Mouse (Mus musculus): ENCODE results near the gene Ankrd44.

GRCm38 (mm10) chr1:54847238-54847637 lies 78.9 kb downstream of the Ankrd44 start:
- TF ChIP-seq POLR2A (IDR thresholded peaks at IDR 0.05; ENCODE audit: insufficient read depth, low read length) = no peak
- no peak for TF ChIP-seq CTCF (IDR thresholded peaks at IDR 0.05; ENCODE audit: low read depth, low read length)

All from ES-Bruce4 (cell line).